Mouse (Mus musculus): ENCODE measurements at regions not wholly inside any gene's neighbourhood (a gene's known extent, or its start where the extent isn't known, plus 50 kb on each side); places are given as distances from the start of the nearest gene placed in this dataset.

- H3K27me3 ChIP-seq (ENCODE audit: insufficient read depth, low read length): no peaks in the 10 kb centered on the region
- ATAC-seq (ENCODE audit: low FRiP score) (no peak), DNase-seq (ENCODE audit: low spot score) (no peak)
- no peak overlapping the region for H3K9ac ChIP-seq (replicated peaks; ENCODE audit: low read length, poor library complexity, severe bottlenecking)
- no peaks in the 10 kb centered on the region for H3K36me3 ChIP-seq (ENCODE audit: insufficient read depth, low read length)
- no peaks in the 10 kb centered on the region for H3K9me3 ChIP-seq (ENCODE audit: low read length)
- no peak overlapping the region for H3K4me3 ChIP-seq (ENCODE audit: low read depth, low read length)
- H3K4me1 ChIP-seq (ENCODE audit: insufficient read depth, low read length): no peaks in the 10 kb centered on the region
- TF ChIP-seq CTCF (IDR thresholded peaks at IDR 0.05): no peak
- 89% methylated on average over 4 of the region's 4 CpGs for WGBS
- no peak overlapping the region for H3K4me2 ChIP-seq (ENCODE audit: low read depth, low read length, poor library complexity, severe bottlenecking)
- H3K27ac ChIP-seq (ENCODE audit: low read depth, low read length): no peak overlapping the region
These were observed 89.5 kb downstream of the Slc4a3 start for GRCm38 (mm10) chr1:75635591-75635990.

- no peak for TF ChIP-seq CTCF (IDR thresholded peaks at IDR 0.05)
- Histone ChIP-seq H3K36me3 (ENCODE audit: insufficient read depth, low read length) (no peaks in the 10 kb centered on the region), H3K27ac (ENCODE audit: low read depth, low read length) (no peak overlapping the region), H3K4me2 (ENCODE audit: low read depth, low read length, poor library complexity, severe bottlenecking) (no peak overlapping the region), H3K27me3 (ENCODE audit: insufficient read depth, low read length) (no peaks in the 10 kb centered on the region), H3K9me3 (ENCODE audit: low read length) (no peaks in the 10 kb centered on the region), H3K4me3 (ENCODE audit: low read depth, low read length) (no peak overlapping the region), H3K9ac (replicated peaks; ENCODE audit: low read length, poor library complexity, severe bottlenecking) (no peak overlapping the region), H3K4me1 (ENCODE audit: insufficient read depth, low read length) (no peaks in the 10 kb centered on the region)
- WGBS: 25% methylated on average over 8 of the region's 8 CpGs
- no peak for ATAC-seq (ENCODE audit: low FRiP score)
- no peak for DNase-seq (ENCODE audit: low spot score)
These were observed 93.2 kb downstream of the Slc4a3 start for GRCm38 (mm10) chr1:75639031-75640001.

- no peaks in the 10 kb centered on the region for H3K9me3 ChIP-seq (ENCODE audit: low read length)
- H3K4me1 ChIP-seq (ENCODE audit: insufficient read depth, low read length): no peaks in the 10 kb centered on the region
- H3K4me2 ChIP-seq (ENCODE audit: low read depth, low read length, poor library complexity, severe bottlenecking): no peak overlapping the region
- WGBS: 57% methylated on average over 3 of the region's 3 CpGs
- no peak for TF ChIP-seq CTCF (IDR thresholded peaks at IDR 0.05)
- no peak for ATAC-seq (ENCODE audit: low FRiP score)
- no peak for DNase-seq (ENCODE audit: low spot score)
- no peaks in the 10 kb centered on the region for H3K36me3 ChIP-seq (ENCODE audit: insufficient read depth, low read length)
- H3K4me3 ChIP-seq (ENCODE audit: low read depth, low read length): no peak overlapping the region
- no peak overlapping the region for H3K27ac ChIP-seq (ENCODE audit: low read depth, low read length)
- H3K27me3 ChIP-seq (ENCODE audit: insufficient read depth, low read length): no peaks in the 10 kb centered on the region
- no peak overlapping the region for H3K9ac ChIP-seq (replicated peaks; ENCODE audit: low read length, poor library complexity, severe bottlenecking)
These were observed 96.4 kb downstream of the Slc4a3 start for GRCm38 (mm10) chr1:75642496-75642895.

- no peak overlapping the region for H3K4me3 ChIP-seq (ENCODE audit: low read depth, low read length)
- H3K27me3 ChIP-seq (ENCODE audit: insufficient read depth, low read length): 0 out of 2 replicates have a peak, but pooled peaks cover 15% of the 10 kb centered on the region
- H3K4me2 ChIP-seq (ENCODE audit: low read depth, low read length, poor library complexity, severe bottlenecking): no peak overlapping the region
- H3K9me3 ChIP-seq (ENCODE audit: low read length): no peaks in the 10 kb centered on the region
- H3K36me3 ChIP-seq (ENCODE audit: insufficient read depth, low read length): no peaks in the 10 kb centered on the region
- ATAC-seq (ENCODE audit: low FRiP score) (no peak), DNase-seq (ENCODE audit: low spot score) (peak; percentile 90)
- no peaks in the 10 kb centered on the region for H3K4me1 ChIP-seq (ENCODE audit: insufficient read depth, low read length)
- no peak overlapping the region for H3K27ac ChIP-seq (ENCODE audit: low read depth, low read length)
- TF ChIP-seq CTCF (IDR thresholded peaks at IDR 0.05): peak; percentile 85
- 16% methylated on average over 10 of the region's 10 CpGs for WGBS
- no peak overlapping the region for H3K9ac ChIP-seq (replicated peaks; ENCODE audit: low read length, poor library complexity, severe bottlenecking)
These were observed 106.5 kb downstream of the Slc4a3 start for GRCm38 (mm10) chr1:75652547-75652946.

- no peak for TF ChIP-seq CTCF (IDR thresholded peaks at IDR 0.05)
- DNase-seq (ENCODE audit: low spot score): no peak
- WGBS: 50% methylated on average over 3 of the region's 3 CpGs
- no peak overlapping the region for H3K4me2 ChIP-seq (ENCODE audit: low read depth, low read length, poor library complexity, severe bottlenecking)
- ATAC-seq (ENCODE audit: low FRiP score): no peak
- H3K9me3 ChIP-seq (ENCODE audit: low read length): no peaks in the 10 kb centered on the region
- 0 out of 2 replicates have a peak, but pooled peaks cover 15% of the 10 kb centered on the region for H3K27me3 ChIP-seq (ENCODE audit: insufficient read depth, low read length)
- H3K4me1 ChIP-seq (ENCODE audit: insufficient read depth, low read length): no peaks in the 10 kb centered on the region
- H3K4me3 ChIP-seq (ENCODE audit: low read depth, low read length): no peak overlapping the region
- H3K36me3 ChIP-seq (ENCODE audit: insufficient read depth, low read length): no peaks in the 10 kb centered on the region
- no peak overlapping the region for H3K9ac ChIP-seq (replicated peaks; ENCODE audit: low read length, poor library complexity, severe bottlenecking)
- H3K27ac ChIP-seq (ENCODE audit: low read depth, low read length): no peak overlapping the region
These were observed 107.0 kb downstream of the Slc4a3 start for GRCm38 (mm10) chr1:75652987-75653573.

GRCm38 (mm10) chr1:75653671-75654076 lies 107.6 kb downstream of the Slc4a3 start:
- ATAC-seq (ENCODE audit: low FRiP score) (no peak), DNase-seq (ENCODE audit: low spot score) (peak; percentile 73)
- H3K4me2 ChIP-seq (ENCODE audit: low read depth, low read length, poor library complexity, severe bottlenecking): no peak overlapping the region
- H3K27ac ChIP-seq (ENCODE audit: low read depth, low read length): no peak overlapping the region
- 0 out of 2 replicates have a peak, but pooled peaks cover 15% of the 10 kb centered on the region for H3K27me3 ChIP-seq (ENCODE audit: insufficient read depth, low read length)
- peak; percentile 95 for TF ChIP-seq CTCF (IDR thresholded peaks at IDR 0.05)
- H3K4me1 ChIP-seq (ENCODE audit: insufficient read depth, low read length): no peaks in the 10 kb centered on the region
- 3% methylated on average over 9 of the region's 9 CpGs for WGBS
- H3K9ac ChIP-seq (replicated peaks; ENCODE audit: low read length, poor library complexity, severe bottlenecking): no peak overlapping the region
- H3K4me3 ChIP-seq (ENCODE audit: low read depth, low read length): no peak overlapping the region
- H3K9me3 ChIP-seq (ENCODE audit: low read length): no peaks in the 10 kb centered on the region
- H3K36me3 ChIP-seq (ENCODE audit: insufficient read depth, low read length): no peaks in the 10 kb centered on the region

Measured in midbrain, postnatal 0 days (tissue).